Mouse (Mus musculus) hindbrain, embryonic 11.5 days (tissue): Measurements from ENCODE around the gene Lpcat4. TPM values are rescaled to one million over a fixed set of nuclear protein-coding genes. Genes with fewer than 3 reads are reported as not detected.

Experiments
- ATAC-seq: fragments of 200-750 bp; cut with Nextera tagmentation; 2 replicates; pipeline ENCODE4 v1.8.0; 2017; ENCODE audit warnings: mild to moderate bottlenecking, moderate TSS enrichment, moderate library complexity; ENCODE audit not compliant: low FRiP score
- DNase-seq: peaks from one replicate; pipeline ENCODE4 v3.0.0-alpha.2; 2015; ENCODE audit warnings: low spot score
- H3K27ac ChIP-seq: fragments of 300-500 bp; sonication (generic); 2 replicates; pipeline ENCODE4 v1.5.1; 2014; ENCODE audit warnings: mild to moderate bottlenecking, low read depth, low read length
- H3K27me3 ChIP-seq: fragments of 300-500 bp; sonication (generic); 2 replicates; pipeline ENCODE4 v1.6.1; 2014; ENCODE audit warnings: mild to moderate bottlenecking, low read length, moderate library complexity, mixed read lengths; ENCODE audit not compliant: control insufficient read depth, insufficient read depth
- H3K36me3 ChIP-seq: fragments of 300-500 bp; sonication (generic); 2 replicates; pipeline ENCODE4 v1.6.1; 2014; ENCODE audit warnings: mild to moderate bottlenecking, low read length, moderate library complexity, mixed read lengths; ENCODE audit not compliant: control insufficient read depth, insufficient read depth
- H3K4me1 ChIP-seq: fragments of 300-500 bp; sonication (generic); replicated peaks from 2 replicates; pipeline ENCODE4 v1.6.1; 2014; ENCODE audit warnings: low read length, mixed read lengths; ENCODE audit not compliant: control insufficient read depth, insufficient read depth
- H3K4me2 ChIP-seq: fragments of 300-500 bp; sonication (generic); replicated peaks from 2 replicates; pipeline ENCODE4 v1.6.1; 2014; ENCODE audit warnings: mild to moderate bottlenecking, low read depth, low read length
- H3K4me3 ChIP-seq: fragments of 300-500 bp; sonication (generic); 2 replicates; pipeline ENCODE4 v1.5.1; 2014; ENCODE audit warnings: low read depth, low read length
- H3K9ac ChIP-seq: fragments of 300-500 bp; sonication (generic); 2 replicates; pipeline ENCODE4 v1.6.1; 2014; ENCODE audit warnings: low read depth, low read length
- H3K9me3 ChIP-seq: fragments of 300-500 bp; sonication (generic); 2 replicates; pipeline ENCODE4 v1.6.1; 2016; ENCODE audit warnings: low read length; ENCODE audit not compliant: control insufficient read depth
- WGBS: fragments of 180-500 bp; shearing (Covaris S2); extraction: QIAGEN DNeasy Blood & Tissue Kit; methylation state at CpG from one replicate; pipeline ENCODE4 v1.1.7; 2014; 5-methylcytosine and 5-hydroxymethylcytosine counted together
- polyA plus RNA-seq: library from polyadenylated mRNA; unstranded; fragments of >200 nt; fragmentation: Nextera tagmentation; extraction: Ambion mirVana; gene quantifications from 2 replicates; pipeline ENCODE4 v1.2.1, GENCODE M21; 2014

Gene Lpcat4
- polyA plus RNA-seq, 1 experiment from 2014 or later, result 10.1 TPM

DNA sequence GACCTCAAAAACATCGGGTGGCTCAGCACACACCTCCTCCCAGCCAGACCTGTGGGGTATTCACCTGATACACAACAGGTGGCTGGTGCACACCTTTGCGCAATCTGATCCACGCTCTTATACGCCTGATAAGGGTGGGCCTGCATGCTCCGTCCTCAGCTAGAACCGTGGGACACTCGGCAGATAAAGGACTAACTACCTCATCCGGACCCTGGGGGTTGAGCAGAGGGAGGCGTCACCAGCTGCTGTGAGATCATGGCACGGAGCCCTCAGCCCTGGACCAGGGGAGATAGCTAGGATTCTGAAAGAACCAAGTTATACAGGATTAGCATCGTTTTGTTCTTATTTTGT is 26.9 kb downstream of the Lpcat4 start, which contains the start of gene Gm21985:
Gene Gm21985 (plus strand): TSS at position 73 of the 351 bp plus-strand sequence.
- ATAC-seq (peak; percentile 50), DNase-seq (peak; percentile 60)
- peak within 1 kb of the TSS; percentile 92 for H3K27ac ChIP-seq
- WGBS, result 2% methylated on average over 11 of the region's 11 CpGs
- H3K4me3 ChIP-seq, result peak within 1 kb of the TSS; percentile 71
- no peaks in the 10 kb centered on the region for H3K36me3 ChIP-seq
- H3K9me3 ChIP-seq, result no peaks in the 10 kb centered on the region
- H3K4me1 ChIP-seq, result no peaks in the 10 kb centered on the region
- H3K9ac ChIP-seq, result peak within 1 kb of the TSS; percentile 78
- no peaks in the 10 kb centered on the region for H3K27me3 ChIP-seq
- H3K4me2 ChIP-seq, result peak within 1 kb of the TSS; percentile 86

DNA sequence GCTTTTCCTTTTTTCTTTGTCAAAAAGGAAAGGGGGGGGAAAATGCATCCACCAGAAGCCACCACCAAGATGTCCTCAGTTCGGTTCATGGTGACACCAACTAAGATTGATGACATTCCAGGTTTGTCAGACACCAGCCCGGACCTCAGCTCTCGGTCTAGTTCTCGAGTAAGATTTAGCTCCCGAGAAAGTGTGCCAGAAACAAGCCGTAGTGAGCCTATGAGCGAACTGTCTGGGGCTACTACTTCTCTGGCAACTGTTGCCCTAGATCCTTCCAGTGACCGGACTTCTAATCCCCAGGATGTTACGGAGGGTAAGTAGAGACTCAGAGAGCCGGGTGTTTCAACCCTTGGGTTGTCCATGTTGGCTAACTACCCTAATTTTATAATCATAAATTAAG is 27.5 kb downstream of the Lpcat4 start:
- ATAC-seq (no peak), DNase-seq (peak; percentile 20)
- Histone ChIP-seq H3K4me2 (peak overlapping the region; percentile 86; the same call in 1 of the 2 replicates), H3K9me3 (no peaks in the 10 kb centered on the region), H3K27ac (no peak overlapping the region), H3K9ac (no peak overlapping the region), H3K27me3 (no peaks in the 10 kb centered on the region), H3K4me1 (no peaks in the 10 kb centered on the region), H3K36me3 (no peaks in the 10 kb centered on the region), H3K4me3 (peak overlapping the region; percentile 71)
- WGBS, result 44% methylated on average over 10 of the region's 10 CpGs

DNA sequence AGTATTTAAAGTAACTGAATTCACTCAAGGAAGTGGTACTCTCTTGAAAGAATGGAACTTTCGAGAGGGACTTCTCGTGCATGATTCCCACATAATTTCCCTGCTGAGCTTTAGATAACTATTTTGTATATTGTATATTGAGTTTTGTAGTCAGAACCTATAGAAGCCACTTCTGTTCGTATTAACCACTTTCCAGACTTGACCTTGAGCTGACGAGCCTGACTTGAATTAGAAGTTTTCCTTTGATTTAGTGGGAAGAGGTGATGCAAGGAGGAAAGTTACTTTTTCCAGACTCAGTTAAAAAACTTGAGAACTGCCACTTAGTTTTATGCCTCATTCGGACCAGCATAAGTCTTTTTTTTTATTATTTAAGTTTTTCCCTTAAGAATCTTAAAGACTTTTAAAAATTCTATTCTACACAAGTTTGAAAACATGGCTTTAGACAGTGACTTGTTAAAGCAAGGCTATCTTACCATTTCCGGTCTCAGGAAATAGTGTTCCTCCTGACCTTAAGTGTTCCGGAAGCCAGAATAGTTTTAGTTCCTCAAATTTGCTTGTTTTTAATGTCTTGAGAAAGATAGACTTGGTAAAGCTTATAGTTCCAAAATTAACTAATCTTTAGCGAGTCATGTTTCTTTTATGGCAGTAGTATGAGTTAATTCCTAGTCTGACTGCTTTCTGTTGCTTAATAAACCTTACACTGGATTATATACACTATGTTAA is 28.4 kb downstream of the Lpcat4 start:
- no peak for ATAC-seq
- H3K27me3 ChIP-seq, result no peaks in the 10 kb centered on the region
- DNase-seq, result no peak
- H3K27ac ChIP-seq, result no peak overlapping the region
- no peak overlapping the region for H3K9ac ChIP-seq
- H3K36me3 ChIP-seq, result no peaks in the 10 kb centered on the region
- 0 out of 2 replicates have a peak overlapping the region, but pooled peaks have one; percentile 11 for H3K4me2 ChIP-seq
- no peak overlapping the region for H3K4me3 ChIP-seq
- H3K9me3 ChIP-seq, result no peaks in the 10 kb centered on the region
- 86% methylated on average over 8 of the region's 8 CpGs for WGBS
- no peaks in the 10 kb centered on the region for H3K4me1 ChIP-seq

DNA sequence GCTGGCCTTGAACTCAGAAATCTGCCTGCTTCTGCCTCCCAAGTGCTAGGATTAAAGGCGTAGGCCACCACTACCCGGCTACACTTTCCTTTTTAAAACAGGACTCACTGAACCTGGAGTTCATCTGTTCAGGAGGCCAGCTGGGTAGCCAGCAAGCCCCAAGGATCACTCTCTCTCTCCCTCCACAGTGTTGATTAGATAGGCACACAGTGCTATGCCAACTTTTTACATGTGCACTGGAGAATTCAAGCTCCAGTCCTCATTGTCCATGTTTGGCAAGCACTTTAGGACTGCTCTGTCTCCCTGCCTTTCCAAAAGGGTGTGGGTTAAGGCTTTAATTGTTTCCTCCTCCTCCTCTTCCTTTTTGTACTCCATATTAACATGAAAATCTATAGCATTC is 30.7 kb downstream of the Lpcat4 start:
- H3K4me3 ChIP-seq, result no peak overlapping the region
- no peak for ATAC-seq
- H3K4me1 ChIP-seq, result no peaks in the 10 kb centered on the region
- DNase-seq, result no peak
- no peak overlapping the region for H3K4me2 ChIP-seq
- no peaks in the 10 kb centered on the region for H3K27me3 ChIP-seq
- H3K36me3 ChIP-seq, result no peaks in the 10 kb centered on the region
- 90% methylated on average over 2 of the region's 2 CpGs for WGBS
- H3K27ac ChIP-seq, result no peak overlapping the region
- H3K9ac ChIP-seq, result no peak overlapping the region
- no peaks in the 10 kb centered on the region for H3K9me3 ChIP-seq

DNA sequence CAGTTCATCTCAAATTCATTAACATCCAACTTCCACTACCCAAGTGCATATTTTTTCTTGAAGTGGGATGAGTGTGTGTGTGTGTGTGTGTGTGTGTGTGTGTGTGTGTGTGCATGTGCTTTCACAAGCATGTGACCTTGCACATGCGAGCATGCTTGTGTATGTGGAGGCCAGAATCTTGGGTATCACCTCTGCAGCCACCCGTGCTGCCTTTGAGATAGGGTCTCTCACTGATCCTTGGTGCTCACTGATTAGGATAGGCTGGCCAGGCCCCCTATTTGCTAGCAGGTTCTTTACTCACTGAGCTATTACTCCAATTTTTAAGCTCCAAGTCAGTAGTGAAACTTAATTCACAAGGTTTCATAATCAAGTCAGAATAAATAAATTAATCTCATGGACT is 33.6 kb downstream of the Lpcat4 start:
- Histone ChIP-seq H3K27me3 (no peaks in the 10 kb centered on the region), H3K4me2 (no peak overlapping the region), H3K9ac (no peak overlapping the region), H3K4me3 (no peak overlapping the region), H3K27ac (no peak overlapping the region), H3K36me3 (no peaks in the 10 kb centered on the region), H3K9me3 (no peaks in the 10 kb centered on the region), H3K4me1 (no peaks in the 10 kb centered on the region)
- ATAC-seq (no peak), DNase-seq (no peak)
- 94% methylated on average over 2 of the region's 2 CpGs for WGBS

DNA sequence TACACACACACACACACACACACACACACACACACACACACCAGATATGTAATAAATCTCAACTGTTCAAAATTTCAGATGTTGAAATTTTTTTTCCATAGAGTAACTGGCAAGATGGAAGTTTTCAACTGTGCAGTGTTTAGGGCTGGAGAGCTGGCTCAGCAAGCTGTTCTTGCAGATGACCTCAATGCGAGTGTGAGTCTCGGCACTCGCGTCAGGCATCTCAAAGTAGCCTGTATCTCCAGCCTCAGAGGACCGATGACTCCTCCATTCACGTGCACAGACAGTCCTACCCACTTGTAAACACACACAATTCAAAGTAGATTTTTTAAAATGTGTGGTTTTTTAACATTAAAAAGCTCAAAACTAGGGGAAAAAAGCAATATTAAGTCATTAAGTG is 34.2 kb downstream of the Lpcat4 start:
- no peak overlapping the region for H3K9ac ChIP-seq
- no peak for DNase-seq
- H3K27ac ChIP-seq, result no peak overlapping the region
- H3K4me3 ChIP-seq, result no peak overlapping the region
- no peak overlapping the region for H3K4me2 ChIP-seq
- no peak for ATAC-seq
- WGBS, result 92% methylated on average over 6 of the region's 6 CpGs
- no peaks in the 10 kb centered on the region for H3K27me3 ChIP-seq
- no peaks in the 10 kb centered on the region for H3K4me1 ChIP-seq
- no peaks in the 10 kb centered on the region for H3K9me3 ChIP-seq
- no peaks in the 10 kb centered on the region for H3K36me3 ChIP-seq

DNA sequence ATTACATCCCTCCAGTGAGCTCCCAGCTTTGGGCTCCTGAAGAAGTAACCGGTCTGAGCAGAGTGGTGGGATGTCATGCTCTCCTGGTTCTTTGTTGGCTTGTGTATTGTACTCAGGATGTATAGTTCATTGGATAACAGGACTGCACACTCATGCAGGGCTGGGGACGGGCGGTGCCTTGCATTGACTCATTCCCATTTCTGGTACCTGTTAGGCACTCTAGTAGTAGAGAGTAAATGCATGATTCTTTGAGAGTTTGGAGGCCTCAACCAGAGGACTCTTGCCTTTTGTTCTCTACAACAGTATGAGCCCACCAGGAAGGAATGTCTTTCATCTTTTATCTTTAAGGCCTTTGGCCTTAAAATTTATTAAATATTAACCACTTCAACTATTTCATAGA is 37.6 kb downstream of the Lpcat4 start:
- H3K9ac ChIP-seq, result no peak overlapping the region
- H3K27me3 ChIP-seq, result no peaks in the 10 kb centered on the region
- no peak overlapping the region for H3K4me3 ChIP-seq
- no peak overlapping the region for H3K4me2 ChIP-seq
- H3K9me3 ChIP-seq, result no peaks in the 10 kb centered on the region
- H3K36me3 ChIP-seq, result no peaks in the 10 kb centered on the region
- ATAC-seq, result no peak
- WGBS, result 96% methylated on average over 3 of the region's 3 CpGs
- H3K27ac ChIP-seq, result no peak overlapping the region
- DNase-seq, result no peak
- H3K4me1 ChIP-seq, result no peaks in the 10 kb centered on the region

DNA sequence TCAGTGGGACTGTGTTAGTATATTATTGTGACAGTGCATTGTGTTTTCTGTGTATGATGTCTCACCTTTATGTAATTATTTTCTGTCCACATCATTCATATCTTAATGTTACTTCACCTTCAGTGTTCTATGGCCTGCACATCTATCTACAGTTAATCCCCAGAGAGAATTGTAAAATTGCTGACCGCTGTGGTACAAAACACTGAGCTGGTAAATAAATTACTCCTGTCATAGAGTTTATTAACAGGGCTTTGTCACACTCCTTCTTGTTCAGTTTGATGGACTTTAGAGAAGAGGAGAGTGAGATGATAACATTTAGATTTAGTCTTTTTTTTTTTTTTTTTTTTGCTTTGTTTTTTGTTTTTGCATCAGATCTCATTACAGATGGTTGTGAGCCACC is 43.6 kb downstream of the Lpcat4 start:
- no peaks in the 10 kb centered on the region for H3K9me3 ChIP-seq
- DNase-seq (no peak), ATAC-seq (no peak)
- H3K4me3 ChIP-seq, result no peak overlapping the region
- no peak overlapping the region for H3K4me2 ChIP-seq
- H3K9ac ChIP-seq, result no peak overlapping the region
- WGBS, result 82% methylated on average over 1 of the region's 1 CpGs
- no peaks in the 10 kb centered on the region for H3K27me3 ChIP-seq
- H3K4me1 ChIP-seq, result no peaks in the 10 kb centered on the region
- no peak overlapping the region for H3K27ac ChIP-seq
- H3K36me3 ChIP-seq, result no peaks in the 10 kb centered on the region

DNA sequence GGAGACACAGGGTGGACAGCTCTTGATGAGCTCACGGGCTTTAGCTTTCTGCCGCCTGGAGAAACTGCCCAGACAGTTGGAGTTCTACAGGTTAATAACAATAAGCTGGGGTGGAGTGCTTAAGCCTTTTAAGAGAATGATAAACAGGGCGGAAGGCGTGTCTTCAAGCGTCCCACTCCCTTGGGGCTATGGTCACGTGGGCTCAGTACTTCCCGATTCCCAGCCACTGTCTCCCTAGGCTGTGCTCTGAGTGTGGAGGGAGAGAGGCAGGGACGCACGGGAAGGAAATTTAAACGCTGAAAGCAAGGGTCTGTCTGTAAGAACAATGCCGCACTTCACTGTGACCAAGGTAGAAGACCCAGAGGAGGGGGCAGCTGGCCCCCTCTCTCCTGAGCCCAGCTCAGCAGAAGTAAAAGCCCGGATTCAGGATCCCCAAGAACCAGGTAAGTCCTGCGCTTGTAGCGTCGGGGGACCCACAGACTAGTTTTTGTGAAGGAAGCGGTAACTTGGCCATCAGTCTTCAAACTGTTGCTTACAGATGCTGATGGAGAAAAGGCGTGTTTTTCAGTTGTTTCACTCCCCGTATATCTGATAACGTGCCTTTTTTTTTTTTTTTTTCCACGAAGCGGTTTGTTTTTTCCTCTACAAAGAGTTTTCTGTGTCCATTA is 45.2 kb downstream of the Lpcat4 start:
- Histone ChIP-seq H3K4me1 (no peaks in the 10 kb centered on the region), H3K4me3 (peak overlapping the region; percentile 35), H3K36me3 (no peaks in the 10 kb centered on the region), H3K27me3 (no peaks in the 10 kb centered on the region), H3K27ac (no peak overlapping the region), H3K9me3 (no peaks in the 10 kb centered on the region), H3K9ac (peak overlapping the region; percentile 67), H3K4me2 (peak overlapping the region; percentile 85)
- ATAC-seq (peak; percentile 93), DNase-seq (peak; percentile 77)
- 2% methylated on average over 21 of the region's 21 CpGs for WGBS
